Mouse (Mus musculus) thymus, adult 2 months (tissue): ENCODE results near the gene Arhgef9.

ENCODE experiments used
- CTCF ChIP-seq: fragments of 200-500 bp; IDR thresholded peaks from 2 replicates; pipeline ENCODE4 v1.5.1; 2012; ENCODE audit warnings: mild to moderate bottlenecking, control low read depth, low read length, moderate library complexity, borderline replicate concordance; ENCODE audit not compliant: control insufficient read depth, poor library complexity, insufficient read depth; ENCODE audit errors: extremely low read depth
- POLR2A ChIP-seq: fragments of 200-500 bp; IDR thresholded peaks from 2 replicates; pipeline ENCODE4 v1.6.1; 2012; ENCODE audit warnings: mild to moderate bottlenecking, low read length, control low read depth, moderate library complexity; ENCODE audit not compliant: control insufficient read depth, poor library complexity, insufficient read depth; ENCODE audit errors: extremely low read depth

DNA sequence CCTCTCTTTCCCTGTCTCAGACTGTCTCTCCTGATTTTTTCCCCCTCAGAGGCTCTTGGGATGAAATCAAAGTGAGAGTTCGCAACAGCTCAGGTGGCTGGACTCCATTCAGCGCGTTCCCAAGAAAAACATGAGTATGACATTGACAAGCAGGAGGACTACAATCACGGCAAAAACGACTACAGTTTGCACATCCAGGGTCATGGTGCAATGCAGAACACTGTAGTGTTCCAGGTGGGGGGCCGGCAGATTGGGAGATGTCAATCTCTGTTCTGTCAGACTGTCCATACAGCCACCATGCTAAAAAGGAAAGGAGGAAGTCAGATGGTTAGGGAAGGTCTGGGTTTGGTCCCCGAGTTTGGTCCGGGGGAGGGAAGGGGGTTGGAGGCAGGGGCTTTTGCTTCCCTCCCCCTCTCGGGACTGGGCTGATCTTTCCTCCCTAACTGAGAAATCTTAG, 31.0 kb downstream of the Arhgef9 start:
- no peak for TF ChIP-seq POLR2A
- TF ChIP-seq CTCF, result no peak
